Mouse (Mus musculus) limb, embryonic 14.5 days (tissue): ENCODE data around the gene Prlr. TPM values are rescaled to one million over a fixed set of nuclear protein-coding genes. Genes with fewer than 3 reads are reported as not detected.

Experiments used
- ATAC-seq: fragments of 200-750 bp; cut with Nextera tagmentation; 2 replicates; pipeline ENCODE4 v1.8.0; 2017; ENCODE audit warnings: low read depth, moderate number of reproducible peaks, moderate TSS enrichment; ENCODE audit not compliant: low FRiP score
- DNase-seq: peaks from one replicate; pipeline ENCODE4 v3.0.0-alpha.2; 2015; ENCODE audit warnings: low spot score
- H3K27ac ChIP-seq: fragments of 300-500 bp; sonication (generic); replicated peaks from 2 replicates; pipeline ENCODE4 v1.5.1; 2014; ENCODE audit warnings: low read depth, mild to moderate bottlenecking, low read length, moderate library complexity, mixed read lengths
- H3K27me3 ChIP-seq: fragments of 300-500 bp; sonication (generic); 2 replicates; pipeline ENCODE4 v1.6.1; 2014; ENCODE audit warnings: low read length, mixed read lengths; ENCODE audit not compliant: control insufficient read depth, insufficient read depth
- H3K36me3 ChIP-seq: fragments of 300-500 bp; sonication (generic); 2 replicates; pipeline ENCODE4 v1.6.1; 2014; ENCODE audit warnings: mild to moderate bottlenecking, low read length, moderate library complexity, mixed read lengths; ENCODE audit not compliant: control insufficient read depth, insufficient read depth
- H3K4me1 ChIP-seq: fragments of 300-500 bp; sonication (generic); 2 replicates; pipeline ENCODE4 v1.6.1; 2014; ENCODE audit warnings: antibody characterized with exemption, low read length, mixed read lengths; ENCODE audit not compliant: control insufficient read depth, insufficient read depth
- H3K4me2 ChIP-seq: fragments of 300-500 bp; sonication (generic); replicated peaks from 2 replicates; pipeline ENCODE4 v1.6.1; 2014; ENCODE audit warnings: low read depth, mild to moderate bottlenecking, low read length, moderate library complexity; ENCODE audit not compliant: severe bottlenecking
- H3K4me3 ChIP-seq: fragments of 300-500 bp; sonication (generic); replicated peaks from 2 replicates; pipeline ENCODE4 v1.5.1; 2014; ENCODE audit warnings: low read length
- H3K9ac ChIP-seq: fragments of 300-500 bp; sonication (generic); 2 replicates; pipeline ENCODE4 v1.6.1; 2014; ENCODE audit warnings: mild to moderate bottlenecking, low read depth, low read length, moderate library complexity; ENCODE audit not compliant: severe bottlenecking
- H3K9me3 ChIP-seq: fragments of 300-500 bp; sonication (generic); 2 replicates; pipeline ENCODE4 v1.6.1; 2016; ENCODE audit warnings: low read length; ENCODE audit not compliant: control insufficient read depth
- POLR2A ChIP-seq: fragments of 200-500 bp; IDR thresholded peaks from 2 replicates; pipeline ENCODE4 v1.8.0; 2012; ENCODE audit warnings: inconsistent platforms, mild to moderate bottlenecking, moderate library complexity, borderline replicate concordance; ENCODE audit not compliant: insufficient read depth, insufficient read length; ENCODE audit errors: extremely low read depth
- WGBS: fragments of 180-500 bp; shearing (Covaris S2); extraction: QIAGEN DNeasy Blood & Tissue Kit; methylation state at CpG from one replicate; pipeline ENCODE4 v1.1.7; 2014; 5-methylcytosine and 5-hydroxymethylcytosine counted together
- polyA plus RNA-seq, 2 experiments: library from polyadenylated mRNA; depleted of rRNA in 1 of 2; stranded (reverse) in 1 of 2; unstranded in 1 of 2; fragments of >200 nt; fragmentation: Nextera tagmentation in 1 of 2; extraction: Ambion mirVana in 1 of 2; gene quantifications; 2 replicates each; pipeline versions ENCODE4 v1.2.1 to v1.2.3; 2012 to 2014

Prlr gene
- polyA plus RNA-seq, 2 experiments, result 0.31 to 2.0 TPM

GRCm38 (mm10) chr15:10325080-10325479 lies 148.0 kb downstream of the Prlr start, which contains the start of gene Gm21973:
Gm21973 (plus strand) TSS chr15:10325380.
- no peak for ATAC-seq
- no peak within 1 kb of the TSS for H3K4me2 ChIP-seq
- 87% methylated on average over 2 of the region's 2 CpGs for WGBS
- no peaks in the 10 kb centered on the region for H3K27me3 ChIP-seq
- H3K9ac ChIP-seq, result no peak within 1 kb of the TSS
- H3K27ac ChIP-seq, result no peak within 1 kb of the TSS
- no peak for TF ChIP-seq POLR2A
- no peaks in the 10 kb centered on the region for H3K9me3 ChIP-seq
- no peak for DNase-seq
- no peaks in the 10 kb centered on the region for H3K36me3 ChIP-seq
- no peak within 1 kb of the TSS for H3K4me3 ChIP-seq
- H3K4me1 ChIP-seq, result no peaks in the 10 kb centered on the region

GRCm38 (mm10) chr15:10330626-10331025 lies 153.6 kb downstream of the Prlr start:
- Histone ChIP-seq H3K4me2 (no peak overlapping the region), H3K9ac (no peak overlapping the region), H3K9me3 (no peaks in the 10 kb centered on the region), H3K27me3 (no peaks in the 10 kb centered on the region), H3K4me3 (no peak overlapping the region), H3K4me1 (no peaks in the 10 kb centered on the region), H3K27ac (no peak overlapping the region), H3K36me3 (no peaks in the 10 kb centered on the region)
- ATAC-seq, result no peak
- WGBS, result 84% methylated on average over 3 of the region's 3 CpGs
- DNase-seq, result no peak
- TF ChIP-seq POLR2A, result no peak

- Histone ChIP-seq H3K27ac (no peak overlapping the region), H3K4me1 (no peaks in the 10 kb centered on the region), H3K9ac (no peak overlapping the region), H3K4me2 (no peak overlapping the region), H3K27me3 (no peaks in the 10 kb centered on the region), H3K4me3 (no peak overlapping the region), H3K36me3 (no peaks in the 10 kb centered on the region), H3K9me3 (no peaks in the 10 kb centered on the region)
- WGBS, result 97% methylated on average over 1 of the region's 1 CpGs
- no peak for TF ChIP-seq POLR2A
- DNase-seq (no peak), ATAC-seq (no peak)
Measured at GRCm38 (mm10) chr15:10332566-10332965, 155.5 kb downstream of the Prlr start.

GRCm38 (mm10) chr15:10338606-10339005 lies 161.6 kb downstream of the Prlr start:
- no peak overlapping the region for H3K27ac ChIP-seq
- H3K4me2 ChIP-seq, result no peak overlapping the region
- no peaks in the 10 kb centered on the region for H3K4me1 ChIP-seq
- WGBS, result 79% methylated on average over 3 of the region's 3 CpGs
- no peak for TF ChIP-seq POLR2A
- no peaks in the 10 kb centered on the region for H3K9me3 ChIP-seq
- no peak overlapping the region for H3K4me3 ChIP-seq
- no peaks in the 10 kb centered on the region for H3K27me3 ChIP-seq
- H3K36me3 ChIP-seq, result no peaks in the 10 kb centered on the region
- DNase-seq, result no peak
- ATAC-seq, result no peak
- no peak overlapping the region for H3K9ac ChIP-seq

- 93% methylated on average over 6 of the region's 6 CpGs for WGBS
- no peak for ATAC-seq
- DNase-seq, result no peak
Measured at GRCm38 (mm10) chr15:10347044-10347443, 170.0 kb downstream of the Prlr start.

More at GRCm38 (mm10) chr15:10347044-10347443, 170.0 kb downstream of the Prlr start:
- no peak for TF ChIP-seq POLR2A
- Histone ChIP-seq H3K27me3 (no peaks in the 10 kb centered on the region), H3K4me2 (no peak overlapping the region), H3K9me3 (no peaks in the 10 kb centered on the region), H3K9ac (no peak overlapping the region), H3K4me3 (no peak overlapping the region), H3K4me1 (no peaks in the 10 kb centered on the region), H3K36me3 (no peaks in the 10 kb centered on the region), H3K27ac (no peak overlapping the region)
